Mouse (Mus musculus) liver, adult 2 months (tissue): ENCODE results near the gene 1700016H13Rik. TPM values are rescaled to one million over a fixed set of nuclear protein-coding genes. Genes with fewer than 3 reads are reported as not detected.

Source experiments
- DNase-seq: peaks from one replicate; pipeline ENCODE4 v3.0.0-alpha.2; 2011; ENCODE audit warnings: low read depth, low spot score; ENCODE audit errors: extremely low read depth
- H3K27ac ChIP-seq: fragments of 200-500 bp; replicated peaks from 2 replicates; pipeline ENCODE4 v1.5.1; 2012; ENCODE audit warnings: low read depth, mild to moderate bottlenecking, control low read depth, inconsistent platforms, low read length; ENCODE audit not compliant: insufficient read depth
- H3K27me3 ChIP-seq: fragments of 200-500 bp; 2 replicates; pipeline ENCODE4 v1.6.1; 2012; ENCODE audit warnings: mild to moderate bottlenecking, moderate library complexity, low read length, inconsistent platforms; ENCODE audit not compliant: control insufficient read depth, insufficient read depth
- H3K36me3 ChIP-seq: fragments of 200-500 bp; 2 replicates; pipeline ENCODE4 v1.6.1; 2012; ENCODE audit warnings: low read length, inconsistent platforms; ENCODE audit not compliant: control insufficient read depth, insufficient read depth
- H3K4me1 ChIP-seq: fragments of 200-500 bp; 2 replicates; pipeline ENCODE4 v1.6.1; 2011; ENCODE audit warnings: low read length; ENCODE audit not compliant: control insufficient read depth, insufficient read depth
- H3K4me3 ChIP-seq: fragments of 200-500 bp; 2 replicates; pipeline ENCODE4 v1.5.1; 2011; ENCODE audit warnings: low read depth, mild to moderate bottlenecking, control low read depth, low read length, moderate library complexity; ENCODE audit not compliant: insufficient read depth
- H3K79me2 ChIP-seq: fragments of 200-500 bp; 2 replicates; pipeline ENCODE4 v1.6.1; 2012; ENCODE audit warnings: inconsistent platforms, mild to moderate bottlenecking, low read length, moderate library complexity; ENCODE audit not compliant: control insufficient read depth, insufficient read depth
- H3K9ac ChIP-seq: fragments of 200-500 bp; 2 replicates; pipeline ENCODE4 v1.6.1; 2012; ENCODE audit warnings: low read depth, mild to moderate bottlenecking, control low read depth, inconsistent platforms, low read length
- CTCF ChIP-seq: fragments of 200-500 bp; IDR thresholded peaks from 2 replicates; pipeline ENCODE4 v1.5.1; 2011; ENCODE audit warnings: low read depth, low read length, control low read depth
- POLR2A ChIP-seq: fragments of 200-500 bp; IDR thresholded peaks from 2 replicates; pipeline ENCODE4 v1.6.1; 2011; ENCODE audit warnings: low read length, control low read depth; ENCODE audit not compliant: insufficient read depth; ENCODE audit errors: extremely low read depth
- WGBS: fragments of 180-500 bp; shearing (Covaris S2); methylation state at CpG from one replicate; pipeline ENCODE4 v1.1.7; 2018; 5-methylcytosine and 5-hydroxymethylcytosine counted together
- polyA plus RNA-seq: library from polyadenylated mRNA; depleted of rRNA; stranded (reverse); fragments of >200 nt; gene quantifications from 2 replicates; pipeline ENCODE4 v1.2.3, GENCODE M21; 2012
- total RNA-seq: library from RNA; depleted of rRNA; stranded (reverse); fragments of >200 nt; gene quantifications from 2 replicates; pipeline ENCODE4 v1.2.3, GENCODE M21; 2014

1700016H13Rik gene
- total and polyA plus RNA-seq, 2 experiments = not detected

DNA sequence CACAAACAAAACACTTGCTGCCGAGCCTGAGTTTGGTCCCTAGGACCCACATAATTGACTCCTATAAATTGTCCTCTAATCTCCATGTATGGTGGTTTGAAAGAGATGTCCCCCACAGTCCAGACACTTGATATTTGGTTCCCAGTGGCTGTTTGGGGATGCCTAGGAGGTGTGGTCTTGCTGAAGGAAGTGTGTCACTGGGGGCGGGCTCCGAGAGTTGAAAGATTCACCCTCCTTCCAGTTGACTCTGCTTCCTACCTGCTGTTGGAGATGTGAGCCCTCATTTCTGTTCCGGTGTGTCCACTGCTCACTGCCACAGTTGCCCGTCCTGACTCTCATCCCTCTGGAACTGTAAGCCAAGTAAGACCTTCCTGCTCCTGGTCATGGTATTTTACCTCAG is 23.2 kb upstream of the 1700016H13Rik start:
- DNase-seq = no peak
- Histone ChIP-seq H3K27ac (no peak overlapping the region), H3K27me3 (no peaks in the 10 kb centered on the region), H3K9ac (no peak overlapping the region), H3K4me1 (no peaks in the 10 kb centered on the region), H3K4me3 (no peak overlapping the region), H3K79me2 (no peaks in the 10 kb centered on the region), H3K36me3 (no peaks in the 10 kb centered on the region)
- WGBS = 92% methylated on average over 5 of the region's 5 CpGs
- no peak for TF ChIP-seq CTCF
- no peak for TF ChIP-seq POLR2A

DNA sequence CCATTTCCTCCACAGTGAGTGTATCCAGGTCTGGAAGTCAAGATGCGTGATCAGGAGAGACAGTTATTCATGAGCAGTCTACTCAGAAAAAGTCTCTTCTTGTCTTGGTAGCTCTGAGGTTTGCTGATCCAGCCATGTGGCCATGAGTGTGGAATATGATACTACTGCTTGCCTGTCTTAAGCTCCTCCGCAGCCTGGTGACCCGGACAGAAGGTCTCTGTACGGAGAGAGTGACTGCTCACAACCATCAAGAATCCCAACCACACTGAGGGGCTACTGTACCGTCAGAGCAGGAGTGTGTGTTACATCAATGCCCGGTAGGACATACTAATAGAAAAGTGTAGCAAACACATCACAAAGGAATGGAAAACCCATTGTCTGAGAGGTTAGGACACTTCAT is 22.1 kb upstream of the 1700016H13Rik start:
- H3K79me2 ChIP-seq = no peaks in the 10 kb centered on the region
- H3K36me3 ChIP-seq = no peaks in the 10 kb centered on the region
- DNase-seq = no peak
- H3K27me3 ChIP-seq = no peaks in the 10 kb centered on the region
- WGBS = 86% methylated on average over 6 of the region's 6 CpGs
- H3K4me1 ChIP-seq = no peaks in the 10 kb centered on the region
- H3K9ac ChIP-seq = no peak overlapping the region
- TF ChIP-seq POLR2A = no peak
- TF ChIP-seq CTCF = no peak
- no peak overlapping the region for H3K4me3 ChIP-seq
- H3K27ac ChIP-seq = no peak overlapping the region

DNA sequence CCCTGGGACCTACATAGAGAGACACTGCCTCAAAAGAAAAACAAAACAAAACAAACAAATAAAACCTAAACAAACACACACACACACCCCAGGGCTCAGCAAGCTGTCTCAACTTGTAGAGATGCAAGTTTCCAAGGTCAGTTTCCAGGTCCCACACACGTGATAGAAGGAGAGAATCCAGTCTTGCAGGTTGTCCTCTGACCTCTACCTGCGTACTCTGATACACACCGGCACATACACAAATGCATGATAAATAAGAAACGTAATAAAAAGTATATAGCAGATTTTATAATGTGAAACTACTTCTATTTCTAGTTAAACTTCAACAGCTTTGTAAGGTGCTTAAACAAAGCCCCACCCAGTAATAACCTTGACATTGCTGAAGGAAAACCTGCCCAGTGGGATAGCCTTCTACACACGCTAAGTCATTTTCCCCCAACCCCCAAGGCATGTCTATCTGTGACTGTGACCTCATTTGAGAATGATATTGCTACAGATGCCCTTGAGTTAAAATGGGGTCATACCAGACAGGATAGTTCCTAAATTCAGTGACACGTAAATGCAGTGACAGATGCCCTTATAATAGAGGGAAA is 20.6 kb upstream of the 1700016H13Rik start:
- no peaks in the 10 kb centered on the region for H3K4me1 ChIP-seq
- WGBS = 82% methylated on average over 6 of the region's 6 CpGs
- TF ChIP-seq POLR2A (no peak), CTCF (no peak)
- DNase-seq = no peak
- no peak overlapping the region for H3K4me3 ChIP-seq
- no peak overlapping the region for H3K27ac ChIP-seq
- H3K36me3 ChIP-seq = no peaks in the 10 kb centered on the region
- no peak overlapping the region for H3K9ac ChIP-seq
- H3K27me3 ChIP-seq = no peaks in the 10 kb centered on the region
- no peaks in the 10 kb centered on the region for H3K79me2 ChIP-seq

DNA sequence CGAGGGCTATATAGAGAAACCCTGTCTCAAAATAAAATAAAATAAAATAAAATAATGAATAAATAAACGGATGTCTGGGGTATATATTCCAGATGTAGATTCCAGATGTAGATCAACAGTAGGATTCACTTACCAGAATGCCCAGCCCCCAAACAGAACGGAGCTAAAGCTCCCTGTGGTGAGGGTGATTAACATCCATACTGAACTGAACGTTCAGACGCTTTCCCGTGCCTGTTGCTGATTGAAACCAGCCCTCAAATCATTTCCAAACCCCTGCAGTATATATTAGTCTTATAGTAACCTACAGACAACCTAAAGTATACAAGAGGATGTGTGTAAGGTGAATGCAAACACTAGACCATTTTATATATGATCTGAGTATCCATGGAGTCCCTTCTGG is 18.7 kb upstream of the 1700016H13Rik start:
- DNase-seq = no peak
- H3K36me3 ChIP-seq = no peaks in the 10 kb centered on the region
- TF ChIP-seq CTCF (no peak), POLR2A (no peak)
- no peaks in the 10 kb centered on the region; the same call in 1 of the 2 replicates for H3K27me3 ChIP-seq
- no peaks in the 10 kb centered on the region for H3K4me1 ChIP-seq
- H3K4me3 ChIP-seq = no peak overlapping the region
- no peak overlapping the region for H3K27ac ChIP-seq
- 75% methylated on average over 6 of the region's 6 CpGs for WGBS
- H3K79me2 ChIP-seq = no peaks in the 10 kb centered on the region
- H3K9ac ChIP-seq = no peak overlapping the region

DNA sequence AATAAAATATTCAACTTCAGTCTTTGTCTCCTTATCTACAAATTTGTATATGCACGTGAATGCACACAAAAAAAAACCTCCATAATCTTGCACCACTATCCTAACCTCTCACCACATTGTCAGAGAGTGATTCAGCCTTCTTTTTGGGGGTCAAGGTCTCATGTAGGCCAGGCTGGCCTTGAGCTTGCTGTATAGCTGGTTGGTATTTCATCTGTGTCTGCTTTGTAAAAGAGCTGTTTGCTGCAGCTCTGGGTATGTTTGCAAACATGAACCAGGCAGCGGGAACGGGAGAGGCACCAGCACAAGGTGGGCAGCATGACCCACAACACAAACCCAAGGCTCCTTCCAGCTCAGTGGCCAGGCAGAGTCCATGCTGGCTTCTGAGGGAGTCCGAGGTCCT is 17.8 kb upstream of the 1700016H13Rik start:
- no peak for DNase-seq

DNA sequence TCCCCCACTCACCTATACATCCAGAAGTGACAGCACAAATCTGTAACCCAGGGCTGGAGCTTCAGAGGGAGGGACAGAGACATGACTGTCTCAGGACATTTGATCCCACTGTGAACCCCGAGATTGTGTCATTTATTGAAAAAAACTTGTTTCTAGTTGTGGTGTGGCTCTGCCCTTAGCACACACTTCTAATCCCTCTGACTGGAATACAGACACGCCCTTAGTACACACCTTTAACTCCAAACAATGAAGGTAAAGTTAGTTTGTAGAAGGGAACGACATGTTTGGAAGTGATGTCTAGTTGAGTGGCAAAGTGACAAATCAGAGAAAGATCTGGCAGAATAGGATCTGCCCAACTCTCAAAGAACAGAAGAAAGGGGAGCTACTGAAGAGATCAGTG is 16.0 kb upstream of the 1700016H13Rik start:
- no peak overlapping the region for H3K27ac ChIP-seq
- H3K79me2 ChIP-seq = no peaks in the 10 kb centered on the region
- H3K4me1 ChIP-seq = no peaks in the 10 kb centered on the region
- 55% methylated on average over 3 of the region's 3 CpGs for WGBS
- no peak for TF ChIP-seq POLR2A
- H3K27me3 ChIP-seq = no peaks in the 10 kb centered on the region; the same call in 1 of the 2 replicates
- H3K36me3 ChIP-seq = no peaks in the 10 kb centered on the region
- DNase-seq = no peak
- no peak overlapping the region for H3K9ac ChIP-seq
- no peak overlapping the region for H3K4me3 ChIP-seq

More for the DNA sequence above, 17.8 kb upstream of the 1700016H13Rik start:
- no peaks in the 10 kb centered on the region for H3K79me2 ChIP-seq
- 80% methylated on average over 4 of the region's 4 CpGs for WGBS
- no peak overlapping the region for H3K4me3 ChIP-seq
- no peaks in the 10 kb centered on the region for H3K4me1 ChIP-seq
- no peaks in the 10 kb centered on the region; the same call in 1 of the 2 replicates for H3K27me3 ChIP-seq
- TF ChIP-seq POLR2A (no peak), CTCF (no peak)
- no peak overlapping the region for H3K27ac ChIP-seq
- no peak overlapping the region for H3K9ac ChIP-seq
- H3K36me3 ChIP-seq = no peaks in the 10 kb centered on the region
